Mouse (Mus musculus) lung, postnatal 25 days (tissue): ENCODE data around the gene Trappc4.
A peak's percentile ranks its signal among the peaks of the same experiment; 100 is the strongest.
"Not testable (repeated sequence)": the region's sequence is repeated elsewhere in the genome, so short reads cannot be mapped to it uniquely, and the experiment has no call there.

Experiments used
- DNase-seq: peaks from one replicate; pipeline ENCODE4 v3.0.0; 2022; ENCODE audit warnings: low spot score

Trappc4 gene

DNA sequence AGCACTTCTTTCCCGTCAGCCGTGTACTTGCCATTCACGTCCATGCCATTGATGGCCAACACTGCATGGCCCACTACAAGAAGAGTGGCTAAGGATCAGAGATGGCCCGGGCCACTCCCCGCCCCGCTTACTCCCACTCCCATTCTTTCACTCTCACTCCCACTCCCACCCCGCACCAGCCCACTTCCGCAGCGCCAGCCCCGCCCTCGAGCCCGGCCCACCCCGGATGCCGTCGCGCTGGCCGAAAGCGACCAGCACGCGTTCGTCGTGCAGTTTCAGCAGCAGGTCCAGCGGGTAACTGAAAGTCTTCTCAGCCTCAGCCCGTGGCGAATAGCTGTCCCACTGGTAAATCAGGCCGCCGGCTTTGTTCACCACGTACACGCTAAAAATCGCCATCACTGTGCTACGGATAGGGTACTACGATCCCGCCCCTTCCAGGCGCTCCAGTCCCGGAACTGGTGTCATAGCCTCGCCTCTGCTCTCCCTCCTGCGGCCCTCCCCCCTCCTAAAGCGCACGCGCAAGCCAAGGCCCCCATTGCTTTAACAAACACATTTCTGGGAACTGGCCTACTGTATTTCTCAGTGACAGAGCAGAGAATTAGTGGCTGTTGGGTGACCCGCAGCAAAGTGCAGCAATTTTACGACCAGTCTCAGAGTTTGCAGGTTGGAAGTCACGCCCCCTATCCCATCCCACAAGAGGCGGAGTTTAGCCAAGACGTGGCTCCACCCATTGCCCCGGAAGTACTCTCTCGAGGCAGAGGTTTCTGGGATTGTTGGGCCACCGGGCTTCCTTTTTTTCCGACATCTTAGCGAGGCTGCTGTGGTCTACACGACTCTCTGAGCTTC, at the start of gene Trappc4, which contains the start of gene Rps25:
Trappc4 (minus strand) TSS at position 695 of the 846 bp plus-strand sequence.
Rps25 (plus strand) TSS at position 234 of the 846 bp plus-strand sequence.
- peak; percentile 94 for DNase-seq

DNA sequence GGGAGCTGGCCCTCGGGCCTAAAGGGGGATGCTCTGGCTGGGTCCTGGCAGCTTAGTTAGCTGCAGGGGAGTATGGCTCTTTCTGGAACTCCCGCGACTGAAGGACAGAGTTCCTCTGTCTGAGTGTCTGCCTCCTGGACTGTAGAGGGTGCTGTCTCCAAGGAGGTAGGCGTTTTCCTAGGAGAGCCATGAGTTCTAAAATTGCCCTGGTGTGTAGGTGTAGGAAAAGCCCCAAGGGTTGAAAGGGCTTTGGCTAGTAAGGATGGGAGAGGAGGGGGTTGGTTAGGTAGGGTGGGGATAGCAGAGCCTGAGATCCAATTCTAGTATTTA, 47.5 kb upstream of the Trappc4 start, which contains the start of gene Upk2:
Upk2 (minus strand) TSS at position 86 of the 330 bp plus-strand sequence.
- DNase-seq, result no peak

DNA sequence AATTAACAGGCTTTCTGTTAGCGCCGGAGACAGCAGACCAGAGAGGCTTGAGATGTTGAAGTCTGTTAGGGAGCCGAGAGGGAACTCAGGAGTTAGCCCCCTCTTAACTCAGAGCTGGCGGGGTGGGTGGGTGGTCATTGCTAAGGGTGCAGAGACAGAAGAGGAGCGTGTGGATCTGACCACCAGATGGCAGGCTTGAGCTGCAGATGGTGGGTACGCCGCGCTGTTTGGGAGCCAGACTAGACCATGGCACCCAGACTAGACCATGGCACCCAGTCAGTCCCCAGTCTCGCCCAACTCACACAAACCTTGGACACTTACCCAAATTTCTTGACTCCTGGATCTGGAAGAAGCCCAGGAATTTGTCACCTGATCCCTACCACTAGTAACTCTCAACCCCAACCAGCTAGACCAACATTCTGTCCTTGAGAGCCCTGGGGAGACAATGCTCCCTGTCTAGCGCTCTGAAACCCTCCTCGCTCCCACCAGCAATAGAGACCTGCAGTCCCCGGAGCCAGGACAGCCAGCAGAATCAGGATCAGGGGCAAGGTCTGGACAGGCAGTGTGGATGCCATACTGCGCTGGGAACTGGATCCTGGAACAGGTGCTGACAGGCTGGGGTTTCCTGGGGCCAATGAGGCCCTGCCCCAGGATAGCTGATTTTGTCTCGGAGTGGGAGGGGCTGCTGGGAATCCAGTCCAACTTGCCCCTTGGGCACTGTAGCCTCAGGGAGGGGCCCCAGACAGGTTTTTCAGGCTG, 46.9 kb upstream of the Trappc4 start:
- peak; percentile 84 for DNase-seq

DNA sequence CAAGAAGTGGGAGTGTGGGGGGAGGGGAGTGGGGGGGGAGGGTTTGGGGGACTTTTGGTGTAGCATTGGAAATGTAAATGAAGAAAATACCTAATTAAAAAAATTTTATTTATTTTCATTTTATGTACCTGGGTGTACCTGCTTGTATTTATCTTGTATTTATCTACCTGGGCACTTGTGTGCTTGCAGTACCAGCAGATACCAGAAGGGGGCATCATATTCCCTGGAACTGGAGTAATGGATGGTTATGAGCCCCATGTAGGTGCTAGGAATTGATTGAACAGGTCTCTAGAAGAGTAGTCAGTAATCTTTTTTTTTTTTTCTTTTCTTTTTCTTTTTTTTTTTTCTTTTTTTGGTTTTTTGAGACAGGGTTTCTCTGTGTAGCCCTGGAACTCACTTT, 43.0 kb upstream of the Trappc4 start:
- DNase-seq, result peak; percentile 4

DNA sequence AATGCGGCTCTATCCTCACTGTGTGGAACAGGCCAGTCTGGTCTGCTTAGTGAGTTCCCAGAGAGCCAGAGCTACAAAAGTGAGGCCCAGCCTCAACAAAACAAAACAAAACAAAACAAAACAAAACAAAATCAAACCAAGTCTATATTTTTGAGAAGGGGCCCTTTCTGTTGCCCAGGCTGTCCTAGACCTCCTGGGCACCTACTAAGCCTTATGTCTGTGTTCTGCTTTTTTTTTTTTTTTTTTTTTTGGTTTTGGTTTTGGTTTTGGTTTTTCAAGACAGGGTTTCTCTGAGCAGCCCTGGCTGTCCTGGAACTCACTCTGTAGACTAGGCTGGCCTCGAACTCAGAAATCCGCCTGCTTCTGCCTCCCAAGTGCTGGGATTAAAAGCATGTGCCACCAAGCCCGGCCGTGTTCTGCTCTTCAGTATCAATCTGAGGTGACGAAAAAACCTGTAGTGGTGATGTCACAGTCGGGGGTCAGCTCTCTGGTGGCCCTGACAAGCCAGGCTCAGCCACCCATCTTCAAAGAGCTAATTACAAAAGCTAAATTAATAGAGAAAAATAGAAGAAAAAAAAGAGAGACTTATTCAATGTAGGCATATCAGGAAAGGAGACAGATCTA, 37.1 kb upstream of the Trappc4 start:
- not testable (repeated sequence) for DNase-seq

DNA sequence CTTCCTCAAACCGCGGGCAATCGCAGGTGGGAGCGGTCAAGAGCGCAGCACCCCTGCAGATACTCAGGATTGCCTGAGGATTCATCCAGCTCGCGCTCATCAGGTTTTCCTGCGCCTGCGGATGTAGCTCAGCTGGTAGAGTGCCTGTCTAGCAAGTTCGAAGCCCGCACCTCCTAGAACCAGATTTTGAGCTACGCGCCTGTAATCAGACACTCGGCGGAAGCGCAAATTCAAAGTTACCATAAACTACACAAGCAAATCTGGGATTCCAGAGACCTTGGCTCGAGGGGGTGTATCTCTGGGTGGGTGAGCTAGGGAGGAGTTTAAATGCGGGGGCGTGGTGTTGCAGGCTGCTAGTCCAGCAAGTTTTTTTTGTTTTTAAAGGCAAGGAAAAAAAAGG, 33.6 kb upstream of the Trappc4 start, which contains the start of gene Foxr1:
Foxr1 (minus strand) TSS at position 176 of the 400 bp plus-strand sequence.
- no peak for DNase-seq

DNA sequence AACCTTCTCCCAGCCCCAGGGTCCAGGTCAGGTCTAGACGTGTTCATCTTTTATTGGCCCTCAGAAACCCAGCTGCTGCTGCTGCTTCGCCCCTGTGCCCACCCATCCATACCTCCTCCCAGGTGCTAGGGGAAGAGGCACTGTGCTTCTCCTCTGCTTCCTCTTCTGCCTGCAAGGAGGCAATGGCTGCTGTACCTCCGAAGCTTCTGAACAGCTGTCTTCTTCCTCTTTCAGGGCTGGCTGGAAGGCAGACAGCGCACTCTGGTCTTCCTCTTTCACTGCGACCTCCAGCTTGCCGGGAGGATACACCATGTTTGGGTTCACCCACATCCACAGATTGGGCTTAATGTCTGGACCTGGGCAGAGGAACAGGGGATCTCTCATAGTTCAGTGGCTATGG, 28.3 kb upstream of the Trappc4 start:
- DNase-seq, result peak; percentile 34

DNA sequence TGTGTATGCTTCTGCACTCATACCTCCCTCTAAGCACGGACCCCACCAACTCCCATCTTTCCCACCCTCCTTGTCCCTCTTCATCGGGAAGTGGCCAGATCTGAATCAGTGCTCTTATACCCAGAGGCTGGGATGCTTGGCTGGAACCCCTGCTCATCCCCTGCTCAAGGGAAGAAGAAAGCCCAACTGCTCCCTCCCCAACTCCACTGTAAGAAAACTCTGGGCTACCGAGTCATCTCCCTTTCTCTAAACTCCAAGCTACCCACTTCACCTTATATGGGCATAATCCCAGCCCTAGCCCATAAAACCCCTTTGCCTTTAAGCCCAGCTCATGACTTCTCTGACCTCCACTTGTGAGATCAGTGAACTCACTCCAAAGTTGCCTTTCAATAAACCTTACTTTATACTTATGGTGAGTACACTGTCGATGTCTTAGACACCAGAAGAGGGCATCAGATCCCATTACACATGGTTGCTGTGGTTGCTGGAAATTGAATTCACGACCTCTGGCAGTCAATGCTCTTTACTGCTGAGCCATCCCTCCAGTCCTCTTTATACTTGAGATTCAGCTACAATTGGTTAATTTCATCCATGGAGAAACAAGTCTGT, 25.3 kb upstream of the Trappc4 start:
- no peak for DNase-seq

DNA sequence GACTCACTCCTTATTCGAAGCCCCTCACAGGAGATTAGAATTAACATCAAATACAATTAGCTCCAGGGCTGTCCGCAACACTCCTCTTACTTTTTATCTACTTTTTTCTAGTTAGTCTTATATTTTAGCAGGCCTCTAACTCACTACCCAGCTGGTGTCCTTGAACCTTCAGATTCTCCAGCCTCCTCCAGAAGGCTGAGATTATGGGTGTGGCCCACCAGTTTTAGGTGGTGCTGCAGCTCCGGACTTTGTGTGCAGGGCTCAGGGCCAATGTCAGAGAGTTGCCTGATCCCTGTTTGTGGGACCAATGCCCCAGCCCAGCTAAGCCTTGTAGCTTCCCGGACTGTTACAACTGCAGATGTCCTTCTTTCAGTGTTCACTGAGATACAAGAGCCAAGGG, 16.2 kb upstream of the Trappc4 start:
- DNase-seq, result no peak

DNA sequence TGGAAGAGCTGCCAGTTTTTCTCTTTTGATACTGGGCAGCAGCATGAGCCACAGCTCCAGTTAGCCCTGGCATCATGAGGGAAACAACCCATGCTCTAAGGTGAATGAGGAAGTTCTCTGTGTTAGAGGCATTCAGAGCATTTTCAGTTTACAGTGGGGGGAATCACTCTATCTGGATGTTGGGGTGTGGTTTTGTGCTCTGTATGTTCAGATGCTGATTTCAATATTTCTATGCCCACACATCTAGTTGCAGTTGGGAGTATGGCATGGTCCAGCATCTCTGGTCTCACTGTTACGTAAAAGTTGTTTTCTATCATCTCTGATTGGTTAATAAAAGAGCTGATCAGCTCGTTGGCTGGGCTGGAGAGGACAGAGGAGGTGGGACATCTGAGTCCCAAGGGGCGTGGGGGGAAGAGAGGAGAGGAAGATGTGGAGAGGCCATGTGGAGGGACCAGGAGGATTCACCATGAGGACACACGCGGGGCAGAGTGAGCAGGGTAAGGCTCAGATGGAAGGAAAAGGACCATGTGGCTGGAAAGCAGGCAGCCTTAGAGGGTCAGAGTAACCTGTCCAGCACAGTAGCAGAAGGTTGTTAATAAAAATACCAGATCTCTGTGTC, 13.0 kb upstream of the Trappc4 start:
- DNase-seq, result no peak

DNA sequence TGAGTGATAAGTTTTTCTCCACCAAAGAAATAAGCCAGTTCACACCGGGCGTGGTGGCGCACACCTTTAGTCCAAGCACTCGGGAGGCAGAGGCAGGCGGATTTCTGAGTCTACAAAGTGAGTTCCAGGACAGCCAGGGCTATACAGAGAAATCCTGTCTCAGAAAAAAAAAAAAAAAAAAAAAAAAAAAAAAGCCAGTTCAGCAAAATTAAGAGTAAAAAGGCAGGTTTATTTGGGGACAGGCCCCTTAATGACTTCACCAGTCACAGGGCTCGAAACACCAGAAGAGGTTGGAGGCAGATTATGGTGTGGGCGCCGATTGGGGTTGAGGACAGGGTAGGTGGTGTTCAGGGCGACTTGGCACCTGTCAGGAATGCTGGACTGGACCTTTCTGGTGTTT, 12.3 kb upstream of the Trappc4 start:
- not testable (repeated sequence) for DNase-seq

DNA sequence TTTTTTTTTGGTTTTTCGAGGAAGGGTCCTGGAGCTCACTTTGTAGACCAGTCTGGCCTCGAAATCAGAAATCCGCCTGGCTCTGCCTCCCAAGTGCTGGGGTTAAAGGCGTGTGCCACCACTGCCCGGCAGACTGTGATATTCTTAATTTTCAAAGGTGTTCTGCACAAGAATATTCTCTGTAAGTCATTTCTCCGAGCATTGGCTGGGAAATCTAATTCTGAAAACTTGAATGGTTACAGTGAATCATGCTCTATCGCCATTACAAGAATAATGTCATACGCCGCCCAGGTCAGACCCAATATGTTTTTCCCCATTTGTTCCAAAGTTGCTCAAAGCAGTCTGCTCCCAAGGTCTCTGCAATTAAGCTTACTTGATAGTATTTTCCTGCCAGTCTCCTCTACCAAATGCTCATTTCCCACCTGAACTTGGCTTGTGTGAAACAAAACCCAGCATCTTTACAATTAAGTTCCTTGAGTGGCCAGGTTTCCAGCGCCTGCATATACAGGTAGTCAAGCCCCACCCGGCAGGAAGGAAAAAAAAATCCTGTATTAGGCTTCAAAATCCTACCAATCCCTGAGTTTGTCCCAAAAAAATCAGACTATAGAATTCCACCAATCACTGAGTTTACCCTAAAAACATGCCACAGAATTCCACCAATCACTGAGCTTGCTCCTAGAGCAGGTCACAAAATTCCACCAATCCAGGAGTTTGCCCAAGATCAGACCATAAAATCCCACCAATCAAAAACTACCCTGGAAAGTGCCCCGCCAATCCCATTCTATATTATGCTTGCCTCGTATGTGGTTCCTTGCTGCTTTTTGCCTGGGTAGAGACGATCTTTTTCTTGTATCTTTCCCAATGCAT, 11.4 kb upstream of the Trappc4 start, which contains the start of gene Ccdc84:
Ccdc84 (minus strand) TSS at position 51 of the 867 bp plus-strand sequence.
- DNase-seq, result no peak

DNA sequence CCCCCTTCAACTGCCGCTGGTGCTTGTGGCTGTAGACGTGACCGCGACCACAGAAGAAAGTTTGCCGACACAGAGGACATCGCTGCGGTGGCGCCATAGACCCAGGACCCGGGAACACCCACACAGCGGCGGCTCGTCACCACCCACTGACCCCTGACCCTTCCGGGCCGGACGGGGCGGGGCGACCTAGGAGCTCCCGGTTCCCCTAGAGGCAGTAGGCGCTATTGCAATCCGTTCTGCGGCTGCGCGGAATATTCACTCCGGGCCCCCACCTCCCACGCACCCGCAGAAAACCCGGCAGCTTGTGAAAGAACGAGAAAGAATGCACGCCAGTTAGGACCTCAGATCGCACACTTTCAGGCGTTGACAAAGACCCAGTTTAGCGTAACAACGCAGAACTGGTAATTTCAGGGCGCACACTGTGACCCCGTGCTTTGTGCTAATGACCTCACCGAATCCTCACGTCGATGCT, 10.5 kb upstream of the Trappc4 start:
- peak; percentile 95 for DNase-seq

DNA sequence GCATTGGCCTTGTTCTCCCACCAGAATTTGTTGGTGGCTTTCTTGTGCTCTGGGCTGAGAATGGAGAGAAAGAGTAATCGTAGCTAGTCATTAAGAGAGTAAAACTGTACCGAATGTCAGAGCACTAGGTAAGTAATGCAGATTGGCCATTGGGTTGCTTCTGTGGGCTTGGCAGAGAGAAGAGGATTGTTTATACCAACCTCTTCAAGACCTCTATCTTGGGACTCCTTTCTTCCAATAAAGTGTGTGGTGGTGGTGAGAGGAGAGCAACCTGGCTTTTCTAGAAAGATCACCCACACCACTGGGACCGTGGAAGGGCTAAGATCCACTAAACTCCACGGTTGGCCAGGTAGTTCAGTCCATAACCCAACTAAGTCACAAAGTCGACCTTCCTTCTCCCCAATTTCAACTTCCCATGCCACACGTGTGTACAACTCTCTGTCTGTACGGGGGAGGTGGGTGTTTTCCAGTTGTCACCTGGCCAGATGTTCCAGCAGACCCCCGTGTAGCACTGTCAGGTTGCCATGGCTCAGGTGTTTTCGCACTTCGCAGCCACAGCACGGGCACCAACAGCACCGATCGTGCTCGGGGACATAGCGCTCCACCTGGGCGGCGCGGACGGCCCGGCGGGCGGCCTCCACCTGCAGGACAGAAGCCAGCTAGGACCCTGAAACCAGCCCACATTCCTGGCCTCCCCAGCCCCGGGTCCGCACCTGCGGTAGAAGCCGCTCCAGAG, 9.9 kb upstream of the Trappc4 start:
- DNase-seq, result no peak

DNA sequence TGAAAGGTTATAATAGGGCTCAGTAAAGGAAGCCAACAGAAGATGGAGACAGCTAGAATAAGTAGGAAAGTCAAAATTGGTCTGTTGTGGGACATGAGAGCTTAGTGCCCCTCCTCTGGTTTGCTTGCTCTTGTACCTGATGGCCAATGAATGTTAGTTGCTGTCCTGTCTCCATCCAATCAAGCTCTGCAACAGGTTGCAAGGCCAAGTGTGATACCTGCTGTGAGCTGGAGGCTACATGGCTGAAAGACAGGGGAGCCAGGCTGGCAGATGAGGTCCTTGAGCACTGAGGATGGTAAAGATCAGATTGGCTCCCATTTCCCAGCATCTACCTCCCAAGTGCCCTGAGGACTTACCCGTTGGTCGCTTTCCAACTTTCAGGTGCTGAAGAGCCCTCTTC, 5.4 kb upstream of the Trappc4 start:
- DNase-seq, result no peak

DNA sequence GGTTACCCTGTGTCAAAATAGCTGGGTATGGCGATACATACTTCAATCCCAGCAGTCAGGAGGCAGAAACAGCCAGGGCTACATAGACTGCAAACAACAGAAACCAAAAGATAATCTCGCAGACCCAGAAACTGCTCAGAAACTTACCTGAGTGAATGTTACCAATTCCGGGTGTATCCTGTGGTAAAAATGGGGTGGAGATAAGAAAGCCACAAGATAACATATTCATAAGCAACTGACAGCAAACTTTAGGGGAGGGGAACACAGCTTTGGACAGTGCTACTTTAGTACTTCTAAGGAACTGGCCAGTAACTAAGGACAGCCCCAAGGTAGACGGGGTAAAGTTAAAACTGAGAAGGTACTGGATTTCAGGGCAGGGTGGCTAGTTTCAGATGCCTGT, 4.9 kb upstream of the Trappc4 start:
- no peak for DNase-seq

DNA sequence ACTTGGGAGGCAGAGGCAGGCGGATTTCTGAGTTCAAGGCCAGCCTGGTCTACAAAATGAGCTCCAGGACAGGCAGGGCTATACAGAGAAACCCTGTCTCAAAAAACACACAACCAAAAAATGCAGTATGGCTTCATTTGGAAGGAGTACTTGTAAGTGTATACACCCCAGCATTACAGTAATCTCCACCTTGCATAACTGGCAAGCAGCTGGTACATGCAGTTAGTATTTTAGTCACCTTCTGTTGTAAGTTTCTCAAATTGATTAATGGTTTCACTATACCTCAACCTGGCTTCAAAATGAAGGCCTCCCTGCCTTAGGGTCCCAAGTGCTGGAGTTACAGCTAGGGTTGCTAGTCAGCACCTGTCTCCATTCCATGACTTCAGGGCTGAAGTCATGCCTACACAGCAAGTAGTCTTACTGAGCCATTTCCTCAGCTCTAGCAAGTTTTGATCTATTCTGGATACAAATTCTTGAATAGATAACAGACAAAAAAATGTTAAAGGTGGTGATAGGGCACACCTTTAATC, 4.3 kb upstream of the Trappc4 start:
- no peak for DNase-seq

DNA sequence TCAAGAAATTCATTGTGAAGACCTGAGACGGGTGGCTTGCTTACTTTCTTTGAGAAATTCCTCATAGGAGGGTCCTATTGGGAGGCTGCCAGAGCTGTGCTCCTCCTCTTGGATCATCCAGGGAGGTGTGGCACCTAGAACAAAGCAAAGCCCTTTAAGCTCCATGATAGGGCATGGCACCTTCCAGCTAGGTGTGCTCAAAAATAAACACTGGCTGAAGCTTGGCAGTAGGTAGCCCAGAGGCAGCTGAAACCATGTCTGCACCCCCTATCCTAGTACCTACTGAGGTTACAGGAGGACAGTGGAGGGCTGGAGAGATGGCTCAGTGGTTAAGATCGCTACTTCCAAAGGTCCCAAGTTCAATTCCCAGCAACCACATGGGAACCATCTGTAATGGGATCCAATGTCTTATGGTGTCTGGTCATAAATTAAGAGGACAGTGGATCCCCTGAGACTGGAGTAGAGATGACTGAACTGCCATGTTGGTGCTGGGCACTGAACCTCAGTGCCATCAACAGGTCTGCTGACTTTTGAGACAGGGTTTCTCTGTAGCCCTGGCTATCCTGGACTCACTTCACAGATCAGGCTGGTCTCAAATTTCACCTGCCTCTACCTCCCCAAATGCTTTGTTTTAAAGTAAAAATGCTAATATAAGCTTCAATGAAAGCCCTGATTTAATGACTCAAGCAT, 3.4 kb upstream of the Trappc4 start:
- DNase-seq, result no peak

DNA sequence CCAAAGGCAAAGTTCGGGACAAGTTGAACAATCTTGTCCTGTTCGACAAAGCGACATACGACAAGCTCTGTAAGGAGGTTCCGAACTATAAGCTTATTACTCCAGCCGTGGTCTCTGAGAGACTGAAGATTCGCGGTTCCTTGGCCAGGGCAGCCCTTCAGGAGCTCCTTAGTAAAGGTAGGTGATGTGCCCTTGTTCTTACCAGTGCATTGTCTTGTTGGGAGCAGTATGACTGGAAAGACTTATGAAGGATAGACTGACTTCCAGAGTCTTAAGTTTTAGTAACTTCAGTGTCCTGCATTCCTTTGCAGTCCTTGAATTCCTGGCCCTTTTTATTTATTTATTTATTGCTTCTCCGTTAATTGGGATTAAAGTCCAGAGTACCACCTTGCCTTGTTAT, 1.3 kb upstream of the Trappc4 start:
- not testable (repeated sequence) for DNase-seq
